Comparison of ENCODE assay signal across 23 mouse cellular contexts in the genomic region with DNA sequence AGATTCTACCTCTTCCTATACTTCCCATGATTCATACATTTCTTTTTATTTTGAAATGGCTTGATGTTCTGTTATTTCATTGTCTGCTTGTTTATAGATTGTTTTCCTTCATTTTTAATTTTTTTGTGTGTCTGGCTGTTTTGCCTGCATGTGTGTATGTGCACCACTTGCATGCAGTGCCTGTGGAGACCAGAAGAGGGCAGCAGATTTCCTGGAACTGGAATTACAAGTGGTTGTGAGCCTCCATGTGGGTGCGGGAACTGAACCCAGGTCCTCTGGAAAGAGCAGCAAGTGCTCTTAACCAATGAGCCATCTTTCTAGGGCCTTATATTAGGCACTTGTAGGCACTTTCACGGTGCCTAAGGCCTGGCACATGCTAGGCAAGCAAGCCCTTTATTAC.
DNase-seq lines count a peak whose midpoint lies in the region; ATAC-seq and TF ChIP-seq lines count a peak whose summit lies in the region.
"Had no signal": no experiment of that assay in that cellular context is flagged by ENCODE, and none has a peak within 500 bp of the region (broad histone marks: within the 10 kb centered on the region; RNA-seq: fewer than 3 reads in every experiment).

No protein-coding gene starts in this region.

- H3K4me2 ChIP-seq in heart, embryonic 11.5 days, result no peak overlapping the region
- no peak overlapping the region for H3K4me2 ChIP-seq in liver, embryonic 14.5 days (ENCODE audit: low read depth)
- H3K4me2 ChIP-seq in liver, embryonic 11.5 days, result no peak overlapping the region
- H3K4me2 ChIP-seq: forebrain, embryonic 12.5 days; heart, embryonic 15.5 days; limb, embryonic 12.5 days; neural tube, embryonic 12.5 days; stomach, embryonic 15.5 days had no signal

- H3K27me3 ChIP-seq in heart, adult 2 months (ENCODE audit: control insufficient read depth, insufficient read depth, low read length), result no peaks in the 10 kb centered on the region
- H3K27me3 ChIP-seq in heart, embryonic 11.5 days (ENCODE audit: control insufficient read depth, insufficient read depth, low read length), result no peaks in the 10 kb centered on the region
- H3K27me3 ChIP-seq in liver, embryonic 14.5 days (ENCODE audit: control insufficient read depth, insufficient read depth, low read length), result no peaks in the 10 kb centered on the region
- H3K27me3 ChIP-seq in liver, embryonic 11.5 days (replicated peaks; ENCODE audit: control insufficient read depth, insufficient read depth, low read length), result no peaks in the 10 kb centered on the region
- H3K27me3 ChIP-seq in ES-Bruce4 (ENCODE audit: control insufficient read depth, insufficient read depth, low read length, poor library complexity, severe bottlenecking), result no peaks in the 10 kb centered on the region
- H3K27me3 ChIP-seq: forebrain, embryonic 12.5 days; heart, embryonic 15.5 days; limb, embryonic 12.5 days; megakaryocyte, embryonic 14.5 days; neural tube, embryonic 12.5 days; stomach, embryonic 15.5 days had no signal

- H3K4me1 ChIP-seq in heart, adult 2 months (ENCODE audit: control insufficient read depth, insufficient read depth, low read length), result no peaks in the 10 kb centered on the region
- 0 out of 2 replicates have a peak, but pooled peaks cover 3% of the 10 kb centered on the region for H3K4me1 ChIP-seq in heart, embryonic 11.5 days (ENCODE audit: control insufficient read depth, insufficient read depth, low read length)
- no peaks in the 10 kb centered on the region for H3K4me1 ChIP-seq in liver, embryonic 14.5 days (replicated peaks; ENCODE audit: control insufficient read depth in 2 of 2, insufficient read depth in 2 of 2, low read length in 1 of 2)
- no peaks in the 10 kb centered on the region for H3K4me1 ChIP-seq in liver, embryonic 11.5 days (replicated peaks; ENCODE audit: control insufficient read depth, insufficient read depth, low read length)
- no peaks in the 10 kb centered on the region for H3K4me1 ChIP-seq in ES-Bruce4 (ENCODE audit: control insufficient read depth, insufficient read depth, low read length)
- H3K4me1 ChIP-seq: forebrain, embryonic 12.5 days; limb, embryonic 12.5 days; megakaryocyte, embryonic 14.5 days; stomach, embryonic 15.5 days had no signal

- no peak for TF ChIP-seq POLR2A in heart, adult 2 months (IDR thresholded peaks at IDR 0.05; ENCODE audit: insufficient read depth, low read depth, low read length)
- no peak for TF ChIP-seq POLR2A in ES-Bruce4 (IDR thresholded peaks at IDR 0.05; ENCODE audit: insufficient read depth, low read length)

- peaks cover 2% of the 10 kb centered on the region; the same call in 1 of the 2 replicates for H3K9me3 ChIP-seq in heart, embryonic 11.5 days (replicated peaks; ENCODE audit: control insufficient read depth, low read length)
- no peaks in the 10 kb centered on the region for H3K9me3 ChIP-seq in liver, embryonic 14.5 days (ENCODE audit: control insufficient read depth, low read length)
- no peaks in the 10 kb centered on the region for H3K9me3 ChIP-seq in liver, embryonic 11.5 days (ENCODE audit: control insufficient read depth, low read length)
- no peaks in the 10 kb centered on the region for H3K9me3 ChIP-seq in ES-Bruce4 (replicated peaks; ENCODE audit: control insufficient read depth, insufficient read depth, low read length, poor library complexity, severe bottlenecking)
- H3K9me3 ChIP-seq: forebrain, embryonic 12.5 days; heart, embryonic 15.5 days; stomach, embryonic 15.5 days had no signal

- H3K9ac ChIP-seq in heart, adult 2 months (ENCODE audit: low read depth, low read length), result no peak overlapping the region
- no peak overlapping the region for H3K9ac ChIP-seq in heart, embryonic 11.5 days (ENCODE audit: low read depth, low read length)
- H3K9ac ChIP-seq in liver, embryonic 14.5 days (replicated peaks), result no peak overlapping the region
- H3K9ac ChIP-seq in liver, embryonic 11.5 days (ENCODE audit: low read depth, low read length), result no peak overlapping the region
- H3K9ac ChIP-seq in ES-Bruce4 (ENCODE audit: low read depth, poor library complexity, severe bottlenecking), result no peak overlapping the region
- H3K9ac ChIP-seq: forebrain, embryonic 12.5 days; heart, embryonic 15.5 days; limb, embryonic 12.5 days; neural tube, embryonic 12.5 days; stomach, embryonic 15.5 days had no signal

- no peak for ATAC-seq in heart, embryonic 11.5 days (replicated peaks; ENCODE audit: insufficient number of reproducible peaks, low FRiP score, low TSS enrichment)
- no peak for ATAC-seq in liver, embryonic 14.5 days (ENCODE audit: insufficient read depth)
- ATAC-seq in liver, embryonic 11.5 days (replicated peaks; ENCODE audit: low FRiP score), result no peak
- ATAC-seq: activated CD4-positive, CD25-positive, alpha-beta regulatory T cell, adult 4 months; inflammation-experienced regulatory T-cells, adult 6 months had no signal

- no peak for TF ChIP-seq EP300 in heart, adult 2 months (IDR thresholded peaks at IDR 0.05; ENCODE audit: insufficient read depth, low read depth, low read length)
- TF ChIP-seq EP300 in liver, embryonic 14.5 days (IDR thresholded peaks at IDR 0.05; ENCODE audit: low read depth), result no peak
- TF ChIP-seq EP300 in ES-Bruce4 (IDR thresholded peaks at IDR 0.05; ENCODE audit: insufficient read depth, low read depth, low read length), result no peak

- DNase-seq in heart, adult 2 months, result no peak
- no peak for DNase-seq in liver, embryonic 14.5 days (ENCODE audit: low read depth in 3 of 3, low spot score in 3 of 3)
- DNase-seq in liver, embryonic 11.5 days (ENCODE audit: low spot score), result no peak
- peak; percentile 74 for DNase-seq in R1 (ENCODE audit: low read depth, low spot score)
- DNase-seq in frontal cortex, postnatal 36 days (ENCODE audit: low spot score in 2 of 2), result no peak
- no peak for DNase-seq in neural tube, embryonic 10.5 days (ENCODE audit: extremely low spot score, low spot score)
- DNase-seq: adrenal gland, postnatal 36 days; B cell, adult 2 months; cerebellum, postnatal 14 days; kidney, postnatal 10 days; spleen, adult 18-20 months; thymus, postnatal 14 days had no signal

- TF ChIP-seq CTCF in heart, adult 2 months (IDR thresholded peaks at IDR 0.05), result peak; percentile 34
- peak; percentile 50 for TF ChIP-seq CTCF in liver, embryonic 14.5 days (IDR thresholded peaks at IDR 0.05; ENCODE audit: low read depth)
- TF ChIP-seq CTCF in ES-Bruce4 (IDR thresholded peaks at IDR 0.05; ENCODE audit: low read depth, low read length), result peak; percentile 10

- no peak overlapping the region for H3K27ac ChIP-seq in heart, adult 2 months
- no peak overlapping the region for H3K27ac ChIP-seq in heart, embryonic 11.5 days (ENCODE audit: low read depth, low read length)
- no peak overlapping the region for H3K27ac ChIP-seq in liver, embryonic 14.5 days
- H3K27ac ChIP-seq in liver, embryonic 11.5 days (ENCODE audit: low read depth, low read length), result no peak overlapping the region
- no peak overlapping the region for H3K27ac ChIP-seq in ES-Bruce4 (ENCODE audit: insufficient read depth, low read length)
- H3K27ac ChIP-seq: forebrain, embryonic 12.5 days; heart, embryonic 15.5 days; limb, embryonic 12.5 days; neural tube, embryonic 12.5 days; stomach, embryonic 15.5 days had no signal

- no peaks in the 10 kb centered on the region; the same call in 1 of the 2 replicates for H3K36me3 ChIP-seq in heart, adult 2 months (ENCODE audit: control insufficient read depth, insufficient read depth, low read length)
- H3K36me3 ChIP-seq in heart, embryonic 11.5 days (ENCODE audit: control insufficient read depth, insufficient read depth, low read length), result peaks cover 36% of the 10 kb centered on the region
- no peaks in the 10 kb centered on the region for H3K36me3 ChIP-seq in liver, embryonic 14.5 days (replicated peaks; ENCODE audit: control insufficient read depth, insufficient read depth, low read depth)
- peaks cover 2% of the 10 kb centered on the region; the same call in 1 of the 2 replicates for H3K36me3 ChIP-seq in liver, embryonic 11.5 days (ENCODE audit: control insufficient read depth, insufficient read depth, low read length)
- no peaks in the 10 kb centered on the region for H3K36me3 ChIP-seq in ES-Bruce4 (ENCODE audit: control insufficient read depth, insufficient read depth, low read length, poor library complexity, severe bottlenecking)
- H3K36me3 ChIP-seq: G1E; limb, embryonic 12.5 days had no signal

- 97% methylated on average over 2 of the region's 2 CpGs for WGBS in heart, adult 2 months
- WGBS in heart, embryonic 11.5 days (ENCODE audit: insufficient replicate concordance), result 95% methylated on average over 2 of the region's 2 CpGs
- 75% methylated on average over 2 of the region's 2 CpGs for WGBS in liver, embryonic 14.5 days (ENCODE audit: insufficient replicate concordance)
- 87% methylated on average over 2 of the region's 2 CpGs for WGBS in liver, embryonic 11.5 days

- no peak overlapping the region for H3K4me3 ChIP-seq in heart, adult 2 months
- H3K4me3 ChIP-seq in heart, embryonic 11.5 days (ENCODE audit: low read depth, low read length), result no peak overlapping the region
- no peak overlapping the region for H3K4me3 ChIP-seq in liver, embryonic 14.5 days (ENCODE audit: insufficient read depth in 1 of 2, low read depth in 2 of 2, low read length in 2 of 2)
- H3K4me3 ChIP-seq in liver, embryonic 11.5 days (ENCODE audit: low read depth, low read length), result no peak overlapping the region
- no peak overlapping the region for H3K4me3 ChIP-seq in ES-Bruce4 (ENCODE audit: low read depth, low read length)
- H3K4me3 ChIP-seq: forebrain, embryonic 12.5 days; heart, embryonic 15.5 days; limb, embryonic 12.5 days; megakaryocyte, embryonic 14.5 days; neural tube, embryonic 12.5 days; stomach, embryonic 15.5 days had no signal

- no peaks in the 10 kb centered on the region for H3K79me2 ChIP-seq in heart, adult 2 months (replicated peaks; ENCODE audit: control insufficient read depth, insufficient read depth, low read length)

- intact Hi-C loops in heart, adult 2 months (cut with DNase I), result no loop called here
